Mouse (Mus musculus): ENCODE measurements around the gene Clptm1.
"Not testable (repeated sequence)": the region's sequence is repeated elsewhere in the genome, so short reads cannot be mapped to it uniquely, and the experiment has no call there.

Gene Clptm1

GRCm38 (mm10) chr7:19620811-19621210, 44.0 kb downstream of the Clptm1 start:
- in situ Hi-C loops (cut with MboI; ENCODE audit: unreplicated experiment in 2 of 2), result no loop called here

DNA sequence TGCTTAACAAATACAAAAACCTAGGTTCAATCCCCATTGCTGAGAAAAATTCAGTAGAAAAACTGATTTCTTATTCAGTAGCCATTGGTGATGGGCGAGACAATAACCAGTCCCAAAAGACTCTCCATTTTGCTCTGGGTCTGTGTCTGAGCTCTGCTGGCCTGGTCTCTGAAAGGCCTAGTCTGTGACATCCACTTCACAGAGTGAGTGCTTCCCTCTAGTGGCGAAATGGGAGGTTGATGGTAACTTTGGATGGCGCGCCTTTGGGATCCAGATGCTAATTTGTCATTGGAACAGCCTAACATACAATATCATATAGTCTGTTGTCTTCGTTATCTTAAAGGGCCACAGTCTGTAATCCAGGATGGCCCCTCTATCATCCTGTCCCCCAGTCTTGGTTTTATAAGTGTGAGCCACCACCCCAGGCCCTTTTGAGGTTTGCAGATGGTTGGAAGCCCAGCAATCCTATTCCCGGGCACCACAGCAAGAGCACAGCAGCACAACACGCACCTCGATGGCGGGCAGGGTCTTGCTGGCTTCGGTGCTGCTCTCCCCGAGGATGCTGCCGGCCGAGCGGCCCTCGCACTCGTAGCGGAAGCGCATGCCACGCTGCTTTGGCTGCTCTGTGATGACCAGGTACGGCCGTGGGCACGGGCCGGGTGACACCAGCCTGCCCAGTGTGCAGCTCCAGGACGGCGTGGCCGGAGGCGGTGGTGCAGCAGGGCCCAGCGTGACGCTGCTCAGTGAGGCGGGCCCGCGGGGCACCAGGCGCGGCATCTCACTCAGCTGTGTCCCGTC, 45.6 kb downstream of the Clptm1 start:
- in situ Hi-C loops (cut with MboI; ENCODE audit: unreplicated experiment in 2 of 2), result loop anchor here in 1 of 2 experiments (10.0 kb wide), 1 partner anchor 114 kb away; the partner anchor contains the start of genes Bloc1s3 and Trappc6a

DNA sequence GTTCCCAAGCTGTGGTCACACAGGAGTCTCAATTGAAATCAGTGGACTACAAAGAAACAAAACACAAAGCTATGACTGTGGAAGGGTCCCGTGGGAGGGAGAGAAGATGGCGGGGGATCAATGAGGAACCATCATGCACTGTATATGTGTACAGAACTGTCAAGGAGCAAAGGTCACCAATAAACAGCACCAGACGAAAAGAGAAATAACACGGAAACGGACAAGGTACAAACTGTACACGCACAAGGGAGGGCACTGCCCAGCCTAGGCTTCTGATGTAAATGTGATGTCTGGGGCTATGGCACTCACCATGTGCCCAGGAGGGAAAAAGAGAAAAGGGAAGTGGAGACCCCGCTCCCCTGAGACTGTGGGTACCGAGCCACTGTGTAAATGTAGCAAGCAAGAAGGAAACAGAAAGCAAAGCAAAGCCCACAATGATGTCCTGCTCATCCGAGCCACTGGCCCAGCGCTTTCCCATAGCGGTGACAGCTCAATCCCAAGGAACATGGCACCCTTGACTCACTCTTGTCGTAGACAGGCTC, 49.7 kb downstream of the Clptm1 start:
- in situ Hi-C loops (cut with MboI; ENCODE audit: unreplicated experiment in 2 of 2), result loop anchor here in 1 of 2 experiments (10.0 kb wide), 1 partner anchor 110 kb away; the partner anchor contains the start of genes Bloc1s3 and Trappc6a

DNA sequence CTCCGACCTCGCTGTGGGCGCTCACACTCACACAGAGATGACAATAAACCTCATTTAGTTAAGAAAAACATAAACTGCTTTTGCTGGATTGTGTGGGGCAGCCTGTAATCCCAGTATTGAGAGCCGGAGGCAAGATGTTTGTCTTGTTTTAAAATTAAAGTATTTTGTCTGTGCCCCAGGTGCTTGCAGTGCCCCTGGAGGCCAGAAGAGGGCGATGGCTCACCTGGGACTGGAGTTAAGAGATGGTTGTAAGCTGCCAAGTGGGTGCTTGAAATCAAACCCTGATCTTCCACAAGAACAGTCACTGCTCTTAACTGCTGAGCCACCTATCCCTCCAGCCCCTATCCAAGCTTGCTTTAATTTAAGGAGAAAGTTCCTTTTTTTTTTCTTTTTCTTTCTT, 53.9 kb downstream of the Clptm1 start:
- in situ Hi-C loops (cut with MboI; ENCODE audit: unreplicated experiment in 2 of 2), result loop anchor here in 1 of 2 experiments (10.0 kb wide), 1 partner anchor 106 kb away; the partner anchor contains the start of genes Bloc1s3 and Trappc6a

- in situ Hi-C loops (cut with MboI; ENCODE audit: unreplicated experiment in 2 of 2), result loop anchor here in 1 of 2 experiments (10.0 kb wide), 1 partner anchor 105 kb away; the partner anchor contains the start of genes Bloc1s3 and Trappc6a
These were observed 55.0 kb downstream of the Clptm1 start for GRCm38 (mm10) chr7:19609641-19610332.

DNA sequence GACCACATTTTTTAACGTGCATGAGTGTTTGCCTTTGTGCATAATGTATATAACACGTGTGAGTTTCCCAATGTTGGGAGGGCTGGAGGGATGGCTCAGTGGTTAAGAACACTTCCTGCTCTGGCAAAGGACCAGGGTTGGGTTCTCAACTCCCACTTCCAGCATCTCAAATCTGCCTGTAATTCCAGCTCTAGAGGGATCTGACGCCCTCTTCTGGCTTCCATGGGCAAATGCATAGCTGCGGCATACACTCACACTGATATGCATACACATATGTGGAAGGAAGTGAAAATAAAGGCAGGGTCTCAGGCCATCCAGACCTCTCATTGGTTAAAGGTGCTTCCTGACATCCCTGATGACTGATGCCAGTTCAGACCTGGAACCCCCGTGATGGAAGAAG, 57.5 kb downstream of the Clptm1 start:
- in situ Hi-C loops (cut with MboI; ENCODE audit: unreplicated experiment in 2 of 2), result no loop called here

GRCm38 (mm10) chr7:19604606-19605214, 60.1 kb downstream of the Clptm1 start:
- in situ Hi-C loops (cut with MboI; ENCODE audit: unreplicated experiment in 2 of 2), result not testable (repeated sequence)

- in situ Hi-C loops (cut with MboI; ENCODE audit: unreplicated experiment in 2 of 2), result no loop called here
These were observed 60.8 kb downstream of the Clptm1 start, which contains the start of gene Clasrp for GRCm38 (mm10) chr7:19603849-19604605. Gene Clasrp (minus strand): TSS chr7:19604486.

- in situ Hi-C loops (cut with MboI; ENCODE audit: unreplicated experiment in 2 of 2), result no loop called here
These were observed 61.8 kb downstream of the Clptm1 start for GRCm38 (mm10) chr7:19603055-19603454.

DNA sequence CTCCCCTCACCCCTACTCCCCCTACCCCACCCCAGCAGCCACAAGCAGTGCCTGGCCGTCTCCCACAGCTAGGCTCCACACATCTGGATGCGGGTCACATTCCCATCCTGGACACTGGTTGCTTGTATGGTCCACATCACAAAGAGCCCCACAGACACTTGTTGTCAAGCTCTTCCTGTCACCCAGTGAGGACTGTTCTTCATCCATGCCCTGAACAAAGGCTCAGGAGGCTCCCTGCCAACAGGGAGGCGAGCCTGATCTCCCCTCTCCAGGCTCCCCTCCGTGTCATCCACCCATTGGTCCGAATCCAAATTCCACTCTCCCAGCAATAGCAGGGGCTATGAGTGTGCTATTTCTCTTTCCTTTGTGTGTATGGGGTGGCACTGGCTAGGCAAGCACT, 64.3 kb downstream of the Clptm1 start:
- in situ Hi-C loops (cut with MboI; ENCODE audit: unreplicated experiment in 2 of 2), result no loop called here

GRCm38 (mm10) chr7:19593061-19593730, 71.6 kb downstream of the Clptm1 start:
- in situ Hi-C loops (cut with MboI; ENCODE audit: unreplicated experiment in 2 of 2), result loop anchor here (5.0 to 10.0 kb wide), 4 partner anchors 74 to 202 kb away; partner anchors contain the start of genes Cblc (in 1 of the 2) and Clptm1 (in 1 of the 2)

GRCm38 (mm10) chr7:19589917-19590316, 74.9 kb downstream of the Clptm1 start:
- in situ Hi-C loops (cut with MboI; ENCODE audit: unreplicated experiment in 2 of 2), result loop anchor here (5.0 to 10.0 kb wide), 5 partner anchors 77 to 205 kb away; partner anchors contain the start of genes Cblc (in 1 of the 2) and Clptm1 (in 1 of the 2)

- in situ Hi-C loops (cut with MboI; ENCODE audit: unreplicated experiment in 2 of 2), result loop anchor here in 1 of 2 experiments (5.0 kb wide), 1 partner anchor 87 kb away; no protein-coding TSS in a partner anchor
These were observed 75.6 kb downstream of the Clptm1 start for GRCm38 (mm10) chr7:19589207-19589606.

GRCm38 (mm10) chr7:19586269-19586668, 78.6 kb downstream of the Clptm1 start:
- in situ Hi-C loops (cut with MboI; ENCODE audit: unreplicated experiment in 2 of 2), result loop anchor here in 1 of 2 experiments (5.0 kb wide), 1 partner anchor 84 kb away; no protein-coding TSS in a partner anchor

All from v-Abl transformed pro-B cells (cell line).